Mouse (Mus musculus) liver, postnatal 0 days (tissue): ENCODE measurements at regions not wholly inside any gene's neighbourhood (a gene's known extent, or its start where the extent isn't known, plus 50 kb on each side); places are given as distances from the start of the nearest gene placed in this dataset.

ENCODE experiments used
- CTCF ChIP-seq: sonication (generic); IDR thresholded peaks from 2 replicates; pipeline ENCODE4 v1.5.1; 2016; ENCODE audit warnings: antibody characterized with exemption, low read depth
- EP300 ChIP-seq: IDR thresholded peaks from 2 replicates; pipeline ENCODE4 v1.6.1; 2016; ENCODE audit warnings: antibody characterized with exemption, low read depth, mild to moderate bottlenecking

DNA sequence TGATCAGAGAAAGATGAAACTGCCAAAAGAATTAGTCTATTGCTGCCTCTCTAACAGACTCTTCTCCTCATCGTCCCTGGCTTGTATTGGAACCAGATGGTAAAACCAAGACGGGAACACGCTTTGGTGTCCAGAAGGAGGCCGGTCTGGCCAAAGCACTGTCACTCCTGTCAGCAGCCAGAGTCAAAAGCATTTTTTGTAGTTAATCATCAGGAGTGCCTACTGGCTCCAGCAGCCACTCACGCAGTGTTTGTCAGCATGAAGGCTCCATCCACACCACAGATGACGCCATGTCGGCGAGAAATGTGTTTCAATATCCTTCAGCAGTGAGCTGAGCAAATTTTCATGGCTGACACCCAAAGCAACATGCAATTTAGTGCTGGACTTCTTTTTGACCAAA is 162.1 kb upstream of the G2e3 start:
- no peak for TF ChIP-seq CTCF
- TF ChIP-seq EP300: no peak
